Mouse (Mus musculus) large intestine, adult 2 months (tissue): ENCODE results near the gene Rbm20. TPM values are rescaled to one million over a fixed set of nuclear protein-coding genes. Genes with fewer than 3 reads are reported as not detected.

ENCODE experiments used
- DNase-seq: peaks from one replicate; pipeline ENCODE4 v3.0.0-alpha.2; 2012; ENCODE audit warnings: low read depth, low spot score
- WGBS: fragments of 180-500 bp; shearing (Covaris S2); methylation state at CpG from one replicate; pipeline ENCODE4 v1.1.7; 2018; 5-methylcytosine and 5-hydroxymethylcytosine counted together
- polyA plus RNA-seq: library from polyadenylated mRNA; depleted of rRNA; stranded (reverse); fragments of >200 nt; gene quantifications from 2 replicates; pipeline ENCODE4 v1.2.3, GENCODE M21; 2012

Rbm20 gene
- polyA plus RNA-seq, 1 experiment = 0.62 TPM

- DNase-seq = no peak
- 20% methylated on average over 5 of the region's 5 CpGs for WGBS
Measured at GRCm38 (mm10) chr19:53889555-53889954, 212.4 kb downstream of the Rbm20 start.

GRCm38 (mm10) chr19:53890274-53890673 is 213.2 kb downstream of the Rbm20 start:
- no peak for DNase-seq
- 45% methylated on average over 5 of the region's 5 CpGs for WGBS

GRCm38 (mm10) chr19:53890781-53891251 is 213.7 kb downstream of the Rbm20 start:
- 28% methylated on average over 5 of the region's 5 CpGs for WGBS
- no peak for DNase-seq

GRCm38 (mm10) chr19:53891569-53891968 is 214.5 kb downstream of the Rbm20 start:
- 56% methylated on average over 2 of the region's 2 CpGs for WGBS
- no peak for DNase-seq

- DNase-seq = no peak
- 10% methylated on average over 3 of the region's 3 CpGs for WGBS
Measured at GRCm38 (mm10) chr19:53892061-53892460, 215.0 kb downstream of the Rbm20 start, which contains the start of gene Pdcd4. TSS of gene Pdcd4 (plus strand) at chr19:53892231.

GRCm38 (mm10) chr19:53892838-53893359 is 215.8 kb downstream of the Rbm20 start:
- DNase-seq = no peak
- 34% methylated on average over 9 of the region's 9 CpGs for WGBS

- WGBS = 9% methylated on average over 3 of the region's 3 CpGs
- no peak for DNase-seq
Measured at GRCm38 (mm10) chr19:53893711-53894171, 216.6 kb downstream of the Rbm20 start.

- DNase-seq = no peak
- 18% methylated on average over 12 of the region's 12 CpGs for WGBS
Measured at GRCm38 (mm10) chr19:53894538-53895121, 217.5 kb downstream of the Rbm20 start.

- no peak for DNase-seq
- 61% methylated on average over 5 of the region's 5 CpGs for WGBS
Measured at GRCm38 (mm10) chr19:53898046-53898445, 220.9 kb downstream of the Rbm20 start.

GRCm38 (mm10) chr19:53898498-53898897 is 221.4 kb downstream of the Rbm20 start:
- no peak for DNase-seq
- WGBS = 81% methylated on average over 4 of the region's 4 CpGs

- DNase-seq = no peak
Measured at GRCm38 (mm10) chr19:53898970-53899900, 222.1 kb downstream of the Rbm20 start.

GRCm38 (mm10) chr19:53899941-53900610 is 223.0 kb downstream of the Rbm20 start:
- DNase-seq = no peak
- WGBS = 72% methylated on average over 14 of the region's 14 CpGs

More at GRCm38 (mm10) chr19:53898970-53899900, 222.1 kb downstream of the Rbm20 start:
- 88% methylated on average over 25 of the region's 25 CpGs for WGBS

GRCm38 (mm10) chr19:53901931-53902738 is 225.0 kb downstream of the Rbm20 start:
- DNase-seq = no peak
- 45% methylated on average over 15 of the region's 15 CpGs for WGBS

GRCm38 (mm10) chr19:53902739-53903487 is 225.8 kb downstream of the Rbm20 start:
- WGBS = 1% methylated on average over 61 of the region's 61 CpGs
- DNase-seq = peak; percentile 85

GRCm38 (mm10) chr19:53903507-53904321 is 226.6 kb downstream of the Rbm20 start:
- under 1% methylated on average over 78 of the region's 83 CpGs for WGBS
- no peak for DNase-seq

GRCm38 (mm10) chr19:53904833-53905480 is 227.9 kb downstream of the Rbm20 start:
- 5% methylated on average over 7 of the region's 7 CpGs for WGBS
- no peak for DNase-seq
